ENCODE assay signal across 8 mouse cellular contexts in genomic region chr19:5911430-5912102, GRCm38 (mm10). TPM values are rescaled to one million over a fixed set of nuclear protein-coding genes. Genes with fewer than 3 reads are reported as not detected.
DNase-seq lines count a peak whose midpoint lies in the region; ATAC-seq and TF ChIP-seq lines count a peak whose summit lies in the region.

No protein-coding gene starts in this region.

- H3K4me1 ChIP-seq in lung, adult 2 months (ENCODE audit: control insufficient read depth, insufficient read depth, low read length) = peaks cover 12% of the 10 kb centered on the region
- peaks cover 27% of the 10 kb centered on the region for H3K4me1 ChIP-seq in neural tube, embryonic 12.5 days

- H3K27ac ChIP-seq in neural tube, embryonic 12.5 days = no peak overlapping the region

- H3K4me3 ChIP-seq in lung, adult 2 months (replicated peaks; ENCODE audit: extremely low read depth, low read depth, low read length) = peak overlapping the region; percentile 91
- peak overlapping the region; percentile 96 for H3K4me3 ChIP-seq in neural tube, embryonic 12.5 days

- peak overlapping the region; percentile 92 for H3K9ac ChIP-seq in neural tube, embryonic 12.5 days

- under 1% methylated on average over 14 of the region's 14 CpGs for WGBS in lung, adult 2 months
- 7% methylated on average over 14 of the region's 14 CpGs for WGBS in neural tube, embryonic 12.5 days

- TF ChIP-seq POLR2A in lung, adult 2 months (IDR thresholded peaks at IDR 0.05; ENCODE audit: borderline replicate concordance, extremely low read depth, low read depth, low read length) = peak; percentile 42; the same call in 1 of the 2 replicates

- H3K4me2 ChIP-seq in neural tube, embryonic 12.5 days (replicated peaks) = peak overlapping the region; percentile 85

- H3K36me3 ChIP-seq in neural tube, embryonic 12.5 days = peaks cover 24% of the 10 kb centered on the region

- no peak for TF ChIP-seq CTCF in lung, adult 2 months (IDR thresholded peaks at IDR 0.05; ENCODE audit: insufficient read depth, low read length)

- no peak for ATAC-seq in neural tube, embryonic 12.5 days (ENCODE audit: low FRiP score, low read depth)

- no peak for DNase-seq in lung, adult 2 months
- DNase-seq in lung, adult 18-20 months = no peak
- DNase-seq in c-Kit-positive CD71-positive TER-119-negative erythroid progenitor cells, embryonic 14.5 days (ENCODE audit: low read depth) = peak; percentile 32
- DNase-seq in induced T-regulatory cell, adult 2 months (ENCODE audit: low read depth) = peak; percentile 48
- DNase-seq in layer of hippocampus, adult 18-20 months (ENCODE audit: low spot score in 2 of 2) = no peak
- no peak for DNase-seq in urinary bladder, postnatal 14 days (ENCODE audit: low spot score)
- no peak for DNase-seq in gastrocnemius, adult 8-10 months (ENCODE audit: low spot score in 2 of 2)

- H3K27me3 ChIP-seq in neural tube, embryonic 12.5 days (replicated peaks) = no peaks in the 10 kb centered on the region

- no peaks in the 10 kb centered on the region for H3K9me3 ChIP-seq in neural tube, embryonic 12.5 days

RNA-seq across cellular contexts. Expression of gene Dpf2, which starts 1.2 kb away (rescaled TPM):
- 87.1 and 103 TPM in 2 replicates for polyA plus RNA-seq in lung, adult 2 months (2012; rRNA removed)
- polyA plus RNA-seq in neural tube, embryonic 12.5 days (2016; fragmentation: Nextera tagmentation; extraction: Ambion mirVana) = 156 and 174 TPM in 2 replicates
- total RNA-seq in layer of hippocampus, adult 18-20 months (2021) = 100 to 1,000 TPM in 1 of 2 experiments, 10 to 100 TPM in 1; 90.8 to 100 TPM
- 10 to 100 TPM; 70.5 to 97.8 (median 77.4) TPM for total RNA-seq in gastrocnemius, adult 8-10 months (2022)

RNA-seq across cellular contexts. Expression of gene Cdc42ep2, which starts 13.1 kb away (rescaled TPM):
- 22.2 and 24.1 TPM in 2 replicates for polyA plus RNA-seq in lung, adult 2 months (2012; rRNA removed)
- 4.7 and 5.7 TPM in 2 replicates for polyA plus RNA-seq in neural tube, embryonic 12.5 days (2016; fragmentation: Nextera tagmentation; extraction: Ambion mirVana)
- 1 to 10 TPM; 4.3 to 4.6 TPM for total RNA-seq in layer of hippocampus, adult 18-20 months (2021)
- total RNA-seq in gastrocnemius, adult 8-10 months (2022) = 1 to 10 TPM; 8.6 to 9.9 (median 8.7) TPM

RNA-seq across cellular contexts. Expression of gene Tigd3, which starts 17.6 kb away (rescaled TPM):
- polyA plus RNA-seq in lung, adult 2 months (2012; rRNA removed) = 1.1 and 1.2 TPM in 2 replicates
- 10.5 and 11.8 TPM in 2 replicates for polyA plus RNA-seq in neural tube, embryonic 12.5 days (2016; fragmentation: Nextera tagmentation; extraction: Ambion mirVana)
- 1 to 10 TPM; 2.5 TPM for total RNA-seq in layer of hippocampus, adult 18-20 months (2021)
- total RNA-seq in gastrocnemius, adult 8-10 months (2022) = under 1 TPM; 0.12 to 0.34 (median 0.26) TPM

RNA-seq across cellular contexts. Expression of gene Slc25a45, which starts 34.0 kb away (rescaled TPM):
- polyA plus RNA-seq in lung, adult 2 months (2012; rRNA removed) = 24.5 and 26.0 TPM in 2 replicates
- polyA plus RNA-seq in neural tube, embryonic 12.5 days (2016; fragmentation: Nextera tagmentation; extraction: Ambion mirVana) = 1.7 and 2.5 TPM in 2 replicates
- 1 to 10 TPM; 2.9 to 3.2 TPM for total RNA-seq in layer of hippocampus, adult 18-20 months (2021)
- 1 to 10 TPM in 3 of 4 experiments, under 1 TPM in 1; 0.80 to 1.3 (median 1.1) TPM for total RNA-seq in gastrocnemius, adult 8-10 months (2022)

RNA-seq across cellular contexts. Expression of gene Frmd8, which starts 36.5 kb away (rescaled TPM):
- 32.1 and 37.8 TPM in 2 replicates for polyA plus RNA-seq in lung, adult 2 months (2012; rRNA removed)
- polyA plus RNA-seq in neural tube, embryonic 12.5 days (2016; fragmentation: Nextera tagmentation; extraction: Ambion mirVana) = 27.0 and 33.0 TPM in 2 replicates
- total RNA-seq in layer of hippocampus, adult 18-20 months (2021) = 10 to 100 TPM; 12.7 to 13.0 TPM
- 1 to 10 TPM; 2.7 to 4.5 (median 3.0) TPM for total RNA-seq in gastrocnemius, adult 8-10 months (2022)

Comparison
In these comparisons a context has a peak if more than half of its experiments do, and no peak if none do; other contexts are left out.
1. DNase-seq: peak in c-Kit-positive CD71-positive TER-119-negative erythroid progenitor cells, embryonic 14.5 days (single experiment) and induced T-regulatory cell, adult 2 months (single experiment); none in lung, adult 2 months (single experiment), lung, adult 18-20 months (0 of 2), layer of hippocampus, adult 18-20 months (0 of 2), urinary bladder, postnatal 14 days (single experiment) and gastrocnemius, adult 8-10 months (0 of 2).